Mouse (Mus musculus): ENCODE measurements around the gene Ncoa6.

DNA sequence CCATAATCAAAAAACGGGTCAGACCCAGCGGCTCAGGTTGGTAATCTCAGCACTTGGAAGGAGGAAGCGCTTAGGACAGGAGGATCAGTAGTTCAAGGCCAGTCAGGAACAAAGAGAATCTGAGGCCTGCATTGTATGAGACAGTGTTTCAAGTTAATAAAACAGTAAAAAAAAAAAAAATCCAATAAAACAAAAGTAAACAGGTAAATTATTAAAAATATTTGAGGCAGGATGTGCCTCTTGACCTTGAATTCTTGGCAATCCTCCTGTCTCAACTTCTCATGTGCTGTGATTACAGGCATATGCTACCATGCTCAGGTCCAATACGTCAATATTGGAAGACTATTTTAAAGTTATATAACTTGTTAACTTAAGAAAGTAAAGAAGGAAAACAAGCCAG, 30.8 kb downstream of the Ncoa6 start:
- TF ChIP-seq CTCF (IDR thresholded peaks at IDR 0.05; ENCODE audit: control insufficient read depth, insufficient read depth, insufficient replicate concordance, low read depth, low read length) (no peak), POLR2A (IDR thresholded peaks at IDR 0.05; ENCODE audit: control insufficient read depth, low read depth, low read length) (no peak)
